Mouse (Mus musculus) brain, embryonic 14.5 days (tissue): ENCODE results near the gene Cdv3. TPM values are rescaled to one million over a fixed set of nuclear protein-coding genes. Genes with fewer than 3 reads are reported as not detected.

Experiments
- DNase-seq: peaks from one replicate; pipeline ENCODE4 v3.0.0-alpha.2; 2011; ENCODE audit warnings: low read depth
- CTCF ChIP-seq: fragments of 200-500 bp; IDR thresholded peaks from 2 replicates; pipeline ENCODE4 v1.5.1; 2012; ENCODE audit warnings: inconsistent platforms, mild to moderate bottlenecking, moderate library complexity, borderline replicate concordance; ENCODE audit not compliant: insufficient read depth, insufficient read length; ENCODE audit errors: extremely low read depth
- POLR2A ChIP-seq: fragments of 200-500 bp; IDR thresholded peaks from 2 replicates; pipeline ENCODE4 v1.6.1; 2012; ENCODE audit warnings: mild to moderate bottlenecking, inconsistent platforms, borderline replicate concordance; ENCODE audit not compliant: poor library complexity, insufficient read depth, insufficient read length, severe bottlenecking; ENCODE audit errors: extremely low read depth
- polyA plus RNA-seq: library from polyadenylated mRNA; depleted of rRNA; stranded (reverse); fragments of >200 nt; gene quantifications from 2 replicates; pipeline ENCODE4 v1.2.3, GENCODE M21; 2012

The Cdv3 gene
- polyA plus RNA-seq, 1 experiment = 85.3 TPM

GRCm38 (mm10) chr9:103385600-103385999 lies 20.0 kb upstream of the Cdv3 start:
- no peak for TF ChIP-seq CTCF
- TF ChIP-seq POLR2A = no peak
- DNase-seq = no peak

GRCm38 (mm10) chr9:103384141-103384796 lies 18.6 kb upstream of the Cdv3 start:
- TF ChIP-seq POLR2A (no peak), CTCF (no peak)
- no peak for DNase-seq

GRCm38 (mm10) chr9:103383576-103383975 lies 17.9 kb upstream of the Cdv3 start:
- no peak for DNase-seq
- TF ChIP-seq CTCF (no peak), POLR2A (no peak)

- TF ChIP-seq POLR2A = no peak
- TF ChIP-seq CTCF = no peak
- no peak for DNase-seq
Observed at GRCm38 (mm10) chr9:103382989-103383388, 17.3 kb upstream of the Cdv3 start.

GRCm38 (mm10) chr9:103380566-103380965 lies 14.9 kb upstream of the Cdv3 start:
- TF ChIP-seq CTCF (no peak), POLR2A (no peak)

GRCm38 (mm10) chr9:103379199-103379598 lies 13.6 kb upstream of the Cdv3 start:
- TF ChIP-seq CTCF (no peak), POLR2A (no peak)
- no peak for DNase-seq

More at GRCm38 (mm10) chr9:103380566-103380965, 14.9 kb upstream of the Cdv3 start:
- DNase-seq = no peak

- TF ChIP-seq CTCF (no peak), POLR2A (no peak)
- no peak for DNase-seq
Observed at GRCm38 (mm10) chr9:103378686-103379085, 13.0 kb upstream of the Cdv3 start.

GRCm38 (mm10) chr9:103376346-103377320 lies 11.0 kb upstream of the Cdv3 start:
- no peak for DNase-seq

GRCm38 (mm10) chr9:103372271-103373010 lies 6.8 kb upstream of the Cdv3 start:
- DNase-seq = no peak
- TF ChIP-seq CTCF = no peak
- no peak for TF ChIP-seq POLR2A

More at GRCm38 (mm10) chr9:103376346-103377320, 11.0 kb upstream of the Cdv3 start:
- TF ChIP-seq CTCF = no peak
- TF ChIP-seq POLR2A = no peak

- peak; percentile 32 for DNase-seq
- no peak for TF ChIP-seq POLR2A
- TF ChIP-seq CTCF = no peak
Observed at GRCm38 (mm10) chr9:103369951-103370350, 4.3 kb upstream of the Cdv3 start.

- TF ChIP-seq CTCF (no peak), POLR2A (no peak)
- no peak for DNase-seq
Observed at GRCm38 (mm10) chr9:103366356-103366755, 716 bp upstream of the Cdv3 start.
